Mouse (Mus musculus) heart, postnatal 0 days (tissue): ENCODE results near the gene Zfhx3. TPM values are rescaled to one million over a fixed set of nuclear protein-coding genes. Genes with fewer than 3 reads are reported as not detected.
A peak's percentile ranks its signal among the peaks of the same experiment; 100 is the strongest.

Experiments used
- ATAC-seq: fragments of 200-750 bp; cut with Nextera tagmentation; 2 replicates; pipeline ENCODE4 v1.8.0; 2017; ENCODE audit warnings: low read depth, moderate number of reproducible peaks, moderate library complexity; ENCODE audit not compliant: insufficient read depth
- DNase-seq: peaks from one replicate; pipeline ENCODE4 v3.0.0-alpha.2; 2016; ENCODE audit warnings: low spot score
- H3K27ac ChIP-seq: fragments of 300-500 bp; sonication (generic); 2 replicates; pipeline ENCODE4 v1.5.1; 2014; ENCODE audit warnings: low read depth, mild to moderate bottlenecking
- H3K27me3 ChIP-seq: fragments of 300-500 bp; sonication (generic); 2 replicates; pipeline ENCODE4 v1.6.1; 2014; ENCODE audit warnings: low read length, mixed read lengths; ENCODE audit not compliant: control insufficient read depth, insufficient read depth
- H3K36me3 ChIP-seq: fragments of 300-500 bp; sonication (generic); replicated peaks from 2 replicates; pipeline ENCODE4 v1.6.1; 2014; ENCODE audit warnings: low read length, mixed read lengths; ENCODE audit not compliant: control insufficient read depth, insufficient read depth
- H3K4me1 ChIP-seq: fragments of 300-500 bp; sonication (generic); 2 replicates; pipeline ENCODE4 v1.6.1; 2014; ENCODE audit warnings: antibody characterized with exemption; ENCODE audit not compliant: control insufficient read depth, insufficient read depth
- H3K4me2 ChIP-seq: fragments of 300-500 bp; sonication (generic); 2 replicates; pipeline ENCODE4 v1.6.1; 2014; ENCODE audit warnings: low read depth, mild to moderate bottlenecking, low read length, moderate library complexity
- H3K4me3 ChIP-seq: fragments of 300-500 bp; sonication (generic); 2 replicates; pipeline ENCODE4 v1.5.1; 2014; ENCODE audit warnings: low read depth, low read length
- H3K9ac ChIP-seq: fragments of 300-500 bp; sonication (generic); replicated peaks from 2 replicates; pipeline ENCODE4 v1.6.1; 2014; ENCODE audit warnings: low read depth, low read length, mixed read lengths
- H3K9me3 ChIP-seq: fragments of 300-500 bp; sonication (generic); replicated peaks from 2 replicates; pipeline ENCODE4 v1.6.1; 2016; ENCODE audit warnings: low read length; ENCODE audit not compliant: control insufficient read depth
- CTCF ChIP-seq: IDR thresholded peaks from 2 replicates; pipeline ENCODE4 v1.5.1; 2016; ENCODE audit warnings: antibody characterized with exemption, control low read depth, low read depth
- EP300 ChIP-seq: IDR thresholded peaks from 2 replicates; pipeline ENCODE4 v1.6.1; 2016; ENCODE audit warnings: antibody characterized with exemption, low read depth
- WGBS: fragments of 180-500 bp; shearing (Covaris S2); extraction: QIAGEN DNeasy Blood & Tissue Kit; methylation state at CpG from one replicate; pipeline ENCODE4 v1.1.7; 2014; 5-methylcytosine and 5-hydroxymethylcytosine counted together
- polyA plus RNA-seq: library from polyadenylated mRNA; unstranded; fragments of >200 nt; fragmentation: Nextera tagmentation; extraction: Ambion mirVana; gene quantifications from 2 replicates; pipeline ENCODE4 v1.2.1, GENCODE M21; 2015
- total RNA-seq: library from RNA; depleted of rRNA; stranded (reverse); fragments of >200 nt; gene quantifications from 2 replicates; pipeline ENCODE4 v1.2.3, GENCODE M21; 2014; ENCODE audit warnings: low replicate concordance

The Zfhx3 gene
- total and polyA plus RNA-seq, 2 experiments from 2014 or later: 2.0 to 2.5 TPM

GRCm38 (mm10) chr8:108692669-108693665 is 750.5 kb downstream of the Zfhx3 start:
- WGBS: 79% methylated on average over 6 of the region's 6 CpGs
- ATAC-seq (no peak), DNase-seq (no peak)
- Histone ChIP-seq H3K4me1 (peaks cover 18% of the 10 kb centered on the region; the same call in 1 of the 2 replicates), H3K27ac (no peak overlapping the region), H3K9ac (no peak overlapping the region), H3K4me3 (no peak overlapping the region), H3K4me2 (peak overlapping the region; percentile 54; the same call in 1 of the 2 replicates), H3K27me3 (peaks cover 40% of the 10 kb centered on the region), H3K9me3 (no peaks in the 10 kb centered on the region), H3K36me3 (no peaks in the 10 kb centered on the region)
- TF ChIP-seq EP300 (no peak), CTCF (no peak)

- WGBS: 49% methylated on average over 5 of the region's 5 CpGs
- Histone ChIP-seq H3K4me1 (peaks cover 18% of the 10 kb centered on the region; the same call in 1 of the 2 replicates), H3K4me3 (no peak overlapping the region), H3K4me2 (no peak overlapping the region), H3K9me3 (no peaks in the 10 kb centered on the region), H3K9ac (no peak overlapping the region), H3K36me3 (no peaks in the 10 kb centered on the region), H3K27me3 (peaks cover 48% of the 10 kb centered on the region), H3K27ac (no peak overlapping the region)
- TF ChIP-seq CTCF (no peak), EP300 (no peak)
- ATAC-seq: peak; percentile 68
- DNase-seq: peak; percentile 63
These were observed 751.4 kb downstream of the Zfhx3 start for GRCm38 (mm10) chr8:108693841-108694240.

GRCm38 (mm10) chr8:108694516-108694915 is 752.1 kb downstream of the Zfhx3 start:
- no peak overlapping the region for H3K27ac ChIP-seq
- no peak for ATAC-seq
- H3K4me2 ChIP-seq: no peak overlapping the region
- H3K4me3 ChIP-seq: no peak overlapping the region
- no peak for DNase-seq
- no peaks in the 10 kb centered on the region for H3K9me3 ChIP-seq
- H3K27me3 ChIP-seq: peaks cover 55% of the 10 kb centered on the region
- TF ChIP-seq CTCF (no peak), EP300 (no peak)
- 64% methylated on average over 6 of the region's 6 CpGs for WGBS
- no peaks in the 10 kb centered on the region for H3K36me3 ChIP-seq
- H3K4me1 ChIP-seq: peaks cover 18% of the 10 kb centered on the region; the same call in 1 of the 2 replicates
- H3K9ac ChIP-seq: no peak overlapping the region

GRCm38 (mm10) chr8:108695242-108695880 is 752.9 kb downstream of the Zfhx3 start:
- Histone ChIP-seq H3K27me3 (peaks cover 60% of the 10 kb centered on the region), H3K4me3 (peak overlapping the region; percentile 37), H3K9ac (no peak overlapping the region), H3K4me2 (peak overlapping the region; percentile 57), H3K9me3 (no peaks in the 10 kb centered on the region), H3K4me1 (peaks cover 18% of the 10 kb centered on the region; the same call in 1 of the 2 replicates), H3K27ac (no peak overlapping the region), H3K36me3 (no peaks in the 10 kb centered on the region)
- ATAC-seq (no peak), DNase-seq (no peak)
- TF ChIP-seq EP300 (no peak), CTCF (no peak)
- 23% methylated on average over 32 of the region's 32 CpGs for whole genome bisulfite sequencing

GRCm38 (mm10) chr8:108695938-108696630 is 753.6 kb downstream of the Zfhx3 start:
- DNase-seq (no peak), ATAC-seq (0 out of 2 replicates have a peak, but pooled peaks have one; percentile 4)
- Histone ChIP-seq H3K4me1 (peaks cover 16% of the 10 kb centered on the region; the same call in 1 of the 2 replicates), H3K4me3 (peak overlapping the region; percentile 37), H3K27ac (no peak overlapping the region), H3K9ac (no peak overlapping the region), H3K9me3 (no peaks in the 10 kb centered on the region), H3K27me3 (peaks cover 64% of the 10 kb centered on the region), H3K4me2 (peak overlapping the region; percentile 57), H3K36me3 (no peaks in the 10 kb centered on the region)
- 1% methylated on average over 31 of the region's 31 CpGs for WGBS
- no peak for TF ChIP-seq EP300
- TF ChIP-seq CTCF: no peak
